Mouse (Mus musculus): ENCODE results near the gene Wapl. TPM values are rescaled to one million over a fixed set of nuclear protein-coding genes. Genes with fewer than 3 reads are reported as not detected.
A peak's percentile ranks its signal among the peaks of the same experiment; 100 is the strongest.

Wapl gene
- polyA plus RNA-seq, 1 experiment: 10.1 TPM

DNA sequence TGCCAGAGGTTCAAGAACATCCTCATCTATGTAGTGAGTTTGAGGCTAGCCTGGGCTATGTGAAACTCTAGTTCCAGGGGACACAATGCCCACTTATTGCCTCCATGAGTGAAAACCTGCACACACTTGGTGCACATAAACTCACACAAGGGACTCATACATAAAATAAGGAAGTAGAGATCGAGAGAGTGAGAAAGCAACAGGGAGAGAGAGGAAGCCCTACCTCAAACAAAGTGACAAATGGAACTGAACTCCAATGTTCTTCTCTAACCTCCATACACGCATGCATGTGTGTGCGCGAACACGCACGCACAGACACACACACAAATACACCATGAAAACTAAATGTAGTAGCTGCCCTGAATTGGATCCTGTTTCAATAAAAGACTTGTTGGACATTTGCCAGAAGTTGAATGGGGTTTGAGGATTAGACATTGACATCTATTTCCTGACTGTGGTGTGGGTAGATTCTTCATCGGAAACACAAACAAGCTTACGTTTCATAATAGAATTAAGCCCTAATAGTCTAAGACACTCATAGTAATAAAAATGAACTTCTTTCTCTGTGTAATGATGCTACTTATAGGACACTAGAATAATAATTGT lies 25.8 kb upstream of the Wapl start:
- DNase-seq: no peak
- TF ChIP-seq CTCF (conservative IDR thresholded peaks at IDR 0.05; ENCODE audit: insufficient read depth, insufficient read length, low read depth, low read length) (no peak), POLR2A (IDR thresholded peaks at IDR 0.05; ENCODE audit: low read depth, low read length) (no peak)
- H3K4me3 ChIP-seq (ENCODE audit: insufficient read depth, low read depth, low read length): no peak overlapping the region
- no peaks in the 10 kb centered on the region for H3K27me3 ChIP-seq (replicated peaks; ENCODE audit: control insufficient read depth, insufficient read depth, low read length)
- H3K36me3 ChIP-seq (ENCODE audit: control insufficient read depth, insufficient read depth, low read length): no peaks in the 10 kb centered on the region
- no peaks in the 10 kb centered on the region for H3K4me1 ChIP-seq (ENCODE audit: control insufficient read depth, insufficient read depth, low read length)
- H3K27ac ChIP-seq (ENCODE audit: insufficient read depth, low read depth, low read length): no peak overlapping the region
- 80% methylated on average over 8 of the region's 8 CpGs for WGBS

DNA sequence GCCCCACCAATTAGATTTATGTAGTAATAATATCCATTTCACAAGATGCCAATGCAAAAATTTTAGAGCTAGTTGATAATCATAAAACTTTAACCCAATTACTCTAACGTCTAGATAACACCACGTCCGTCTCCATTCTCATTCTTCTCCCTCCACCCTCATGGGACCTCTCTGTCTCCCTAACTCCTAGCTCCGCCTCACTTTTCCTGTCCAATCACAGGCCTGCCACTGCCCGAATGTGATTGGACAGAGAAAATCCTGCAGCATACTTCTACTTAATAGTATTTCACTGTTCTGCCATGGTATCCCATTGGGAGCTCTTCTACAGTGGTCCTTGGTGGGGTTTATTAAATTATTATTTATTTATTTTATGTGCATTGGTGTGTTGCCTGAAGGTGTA lies 16.6 kb upstream of the Wapl start:
- 92% methylated on average over 5 of the region's 5 CpGs for WGBS
- Histone ChIP-seq H3K4me1 (ENCODE audit: control insufficient read depth, insufficient read depth, low read length) (0 out of 2 replicates have a peak, but pooled peaks cover 2% of the 10 kb centered on the region), H3K36me3 (ENCODE audit: control insufficient read depth, insufficient read depth, low read length) (no peaks in the 10 kb centered on the region), H3K27me3 (replicated peaks; ENCODE audit: control insufficient read depth, insufficient read depth, low read length) (no peaks in the 10 kb centered on the region), H3K4me3 (ENCODE audit: insufficient read depth, low read depth, low read length) (no peak overlapping the region), H3K27ac (ENCODE audit: insufficient read depth, low read depth, low read length) (no peak overlapping the region)
- TF ChIP-seq CTCF (conservative IDR thresholded peaks at IDR 0.05; ENCODE audit: insufficient read depth, insufficient read length, low read depth, low read length) (no peak), POLR2A (IDR thresholded peaks at IDR 0.05; ENCODE audit: low read depth, low read length) (no peak)
- DNase-seq: no peak

DNA sequence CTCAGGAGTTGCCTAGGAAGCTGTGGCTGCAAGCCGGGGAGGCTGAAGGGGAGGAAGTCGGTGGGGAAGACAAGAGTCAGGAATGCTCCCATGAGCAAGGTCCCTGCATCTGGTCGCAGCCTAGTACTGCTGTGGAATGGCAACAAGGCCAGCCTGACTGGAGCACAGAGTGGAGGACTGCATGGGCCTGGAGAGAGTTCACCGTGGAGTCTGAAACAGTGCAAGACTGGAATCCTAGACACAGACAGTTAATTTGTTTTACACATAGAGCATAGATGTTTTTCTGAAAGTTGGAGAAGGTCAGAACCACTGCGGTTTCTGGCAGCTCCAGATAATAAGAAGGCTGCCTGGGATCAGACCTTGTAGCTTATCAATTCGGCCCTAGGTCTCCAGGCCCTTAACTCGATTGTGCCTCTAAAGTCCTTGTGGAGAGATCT lies 13.4 kb upstream of the Wapl start:
- Histone ChIP-seq H3K36me3 (ENCODE audit: control insufficient read depth, insufficient read depth, low read length) (no peaks in the 10 kb centered on the region), H3K27me3 (replicated peaks; ENCODE audit: control insufficient read depth, insufficient read depth, low read length) (no peaks in the 10 kb centered on the region), H3K4me3 (ENCODE audit: insufficient read depth, low read depth, low read length) (no peak overlapping the region), H3K4me1 (ENCODE audit: control insufficient read depth, insufficient read depth, low read length) (0 out of 2 replicates have a peak, but pooled peaks cover 2% of the 10 kb centered on the region), H3K27ac (ENCODE audit: insufficient read depth, low read depth, low read length) (no peak overlapping the region)
- DNase-seq: no peak
- 77% methylated on average over 7 of the region's 7 CpGs for WGBS
- no peak for TF ChIP-seq CTCF (conservative IDR thresholded peaks at IDR 0.05; ENCODE audit: insufficient read depth, insufficient read length, low read depth, low read length)

GRCm38 (mm10) chr14:34660788-34661591 lies 12.7 kb upstream of the Wapl start:
- TF ChIP-seq CTCF (conservative IDR thresholded peaks at IDR 0.05; ENCODE audit: insufficient read depth, insufficient read length, low read depth, low read length) (no peak), POLR2A (IDR thresholded peaks at IDR 0.05; ENCODE audit: low read depth, low read length) (no peak)
- 0 out of 2 replicates have a peak, but pooled peaks cover 2% of the 10 kb centered on the region for H3K4me1 ChIP-seq (ENCODE audit: control insufficient read depth, insufficient read depth, low read length)
- H3K4me3 ChIP-seq (ENCODE audit: insufficient read depth, low read depth, low read length): peak overlapping the region; percentile 60
- 39% methylated on average over 22 of the region's 22 CpGs for WGBS
- H3K36me3 ChIP-seq (ENCODE audit: control insufficient read depth, insufficient read depth, low read length): no peaks in the 10 kb centered on the region
- no peaks in the 10 kb centered on the region for H3K27me3 ChIP-seq (replicated peaks; ENCODE audit: control insufficient read depth, insufficient read depth, low read length)
- H3K27ac ChIP-seq (ENCODE audit: insufficient read depth, low read depth, low read length): no peak overlapping the region
- no peak for DNase-seq

DNA sequence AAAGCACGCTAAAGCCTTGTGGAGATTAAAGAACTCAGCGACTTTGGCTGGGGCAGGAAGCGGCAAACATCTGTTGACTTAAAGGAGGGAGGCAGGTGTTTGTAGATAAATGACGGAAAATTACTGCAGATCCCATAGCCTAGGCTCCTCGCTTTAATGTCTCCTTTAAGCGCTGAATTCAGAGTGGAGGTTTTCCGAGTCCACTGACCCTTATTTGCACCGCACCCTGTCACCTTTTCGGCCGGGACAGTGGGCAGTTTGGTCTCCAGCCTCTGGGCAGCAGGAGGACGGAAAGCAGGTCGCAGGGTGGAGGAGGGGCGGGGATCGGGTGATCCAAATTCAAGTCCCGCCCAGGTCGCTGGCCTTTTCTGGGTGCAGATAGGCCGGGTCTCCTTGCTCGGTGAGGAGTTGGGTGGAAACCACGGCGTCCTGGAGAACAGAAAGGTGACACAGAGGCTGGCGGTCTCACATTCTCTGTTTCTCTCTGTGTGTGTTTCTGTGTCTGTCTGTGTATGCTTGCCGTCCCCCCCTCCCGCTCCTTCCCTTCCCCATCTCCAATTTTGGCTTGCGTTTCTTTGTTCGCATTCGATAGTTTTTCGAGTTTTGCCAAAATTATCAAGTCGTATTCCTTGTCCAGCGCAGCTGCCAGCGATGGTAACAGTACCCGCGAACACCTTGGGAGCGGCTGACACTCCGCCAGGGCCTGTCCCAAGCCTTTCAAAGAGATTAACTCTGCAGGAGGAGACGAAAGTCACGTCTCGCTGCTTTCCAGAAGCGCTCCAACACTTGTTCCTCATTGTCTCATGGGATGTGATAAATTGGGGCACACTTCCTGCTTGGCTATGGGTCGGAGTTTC lies 11.9 kb upstream of the Wapl start:
- Histone ChIP-seq H3K4me1 (ENCODE audit: control insufficient read depth, insufficient read depth, low read length) (0 out of 2 replicates have a peak, but pooled peaks cover 2% of the 10 kb centered on the region), H3K27me3 (replicated peaks; ENCODE audit: control insufficient read depth, insufficient read depth, low read length) (no peaks in the 10 kb centered on the region), H3K36me3 (ENCODE audit: control insufficient read depth, insufficient read depth, low read length) (no peaks in the 10 kb centered on the region), H3K4me3 (ENCODE audit: insufficient read depth, low read depth, low read length) (peak overlapping the region; percentile 60), H3K27ac (ENCODE audit: insufficient read depth, low read depth, low read length) (no peak overlapping the region)
- peak; percentile 79 for DNase-seq
- WGBS: under 1% methylated on average over 39 of the region's 39 CpGs
- TF ChIP-seq CTCF (conservative IDR thresholded peaks at IDR 0.05; ENCODE audit: insufficient read depth, insufficient read length, low read depth, low read length): no peak
- TF ChIP-seq POLR2A (IDR thresholded peaks at IDR 0.05; ENCODE audit: low read depth, low read length): no peak

DNA sequence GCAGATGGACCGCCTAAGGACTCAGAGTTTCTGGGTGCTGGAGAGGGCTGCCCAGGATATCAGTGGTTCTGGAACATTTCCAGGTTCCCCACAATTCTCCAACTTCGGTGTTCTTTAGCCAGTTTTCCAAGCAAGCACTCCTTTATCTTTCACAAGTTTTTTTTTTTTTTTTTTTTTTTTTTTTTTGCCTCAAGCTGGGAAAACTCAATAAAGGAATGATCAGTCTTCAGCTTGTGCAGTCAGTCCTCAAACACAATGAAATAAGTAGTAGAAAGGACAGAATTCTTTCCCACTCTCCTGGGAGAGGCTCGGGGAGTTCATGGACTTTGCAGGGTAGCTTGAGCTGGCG lies 11.3 kb upstream of the Wapl start:
- TF ChIP-seq POLR2A (IDR thresholded peaks at IDR 0.05; ENCODE audit: low read depth, low read length) (no peak), CTCF (conservative IDR thresholded peaks at IDR 0.05; ENCODE audit: insufficient read depth, insufficient read length, low read depth, low read length) (no peak)
- Histone ChIP-seq H3K4me3 (ENCODE audit: insufficient read depth, low read depth, low read length) (peak overlapping the region; percentile 60), H3K36me3 (ENCODE audit: control insufficient read depth, insufficient read depth, low read length) (no peaks in the 10 kb centered on the region), H3K27me3 (replicated peaks; ENCODE audit: control insufficient read depth, insufficient read depth, low read length) (no peaks in the 10 kb centered on the region), H3K4me1 (ENCODE audit: control insufficient read depth, insufficient read depth, low read length) (0 out of 2 replicates have a peak, but pooled peaks cover 2% of the 10 kb centered on the region), H3K27ac (ENCODE audit: insufficient read depth, low read depth, low read length) (no peak overlapping the region)
- DNase-seq: no peak
- WGBS: 45% methylated on average over 4 of the region's 4 CpGs

Data from kidney, adult 2 months (tissue).